12 mouse cellular contexts compared by ENCODE assay signal in the genomic region with DNA sequence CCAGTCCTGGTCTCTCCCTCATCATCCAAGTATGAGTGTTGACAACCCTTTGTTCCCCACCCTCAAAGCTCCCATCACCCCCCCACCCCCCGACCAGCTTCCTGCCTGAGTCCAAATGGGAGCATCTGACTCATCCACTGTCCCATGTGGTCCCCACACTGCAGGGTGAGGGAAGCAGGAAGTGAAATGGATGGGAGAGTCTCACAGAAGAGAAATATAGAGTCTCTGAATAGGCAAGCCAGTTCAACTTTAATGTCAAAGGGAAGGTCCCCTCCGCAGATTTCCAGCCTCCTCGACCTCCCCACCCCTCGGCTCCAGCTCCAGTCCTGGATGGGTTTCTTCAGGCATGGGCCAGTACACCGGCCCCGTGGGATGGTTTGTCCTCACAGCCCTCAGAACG.
"Had no signal": no experiment of that assay in that cellular context is flagged by ENCODE, and none has a peak within 500 bp of the region (broad histone marks: within the 10 kb centered on the region; RNA-seq: fewer than 3 reads in every experiment).

No protein-coding gene starts in this region.

- DNase-seq: retina, postnatal 1 day; right cerebral cortex, adult 18-20 months; right cerebral cortex, postnatal 14 days; right cerebral cortex, postnatal 25 days; right cerebral cortex, postnatal 4 days; spleen, adult 18-20 months; thymus, adult 18-20 months; thymus, adult 2 months; thymus, postnatal 14 days; thymus, postnatal 25 days; thymus, postnatal 36 days; thymus, postnatal 4 days had no signal
